Mouse (Mus musculus) bone marrow, adult 2 months (tissue): ENCODE results near the gene Inpp5e. TPM values are rescaled to one million over a fixed set of nuclear protein-coding genes. Genes with fewer than 3 reads are reported as not detected.

Source experiments
- H3K27ac ChIP-seq: fragments of 200-500 bp; 2 replicates; pipeline ENCODE4 v1.5.1; 2012; ENCODE audit warnings: low read depth, mild to moderate bottlenecking, control low read depth, inconsistent platforms, low read length; ENCODE audit not compliant: control insufficient read depth, poor library complexity, insufficient read depth
- H3K4me1 ChIP-seq: fragments of 200-500 bp; 2 replicates; pipeline ENCODE4 v1.6.1; 2011; ENCODE audit warnings: low read length; ENCODE audit not compliant: control insufficient read depth, insufficient read depth
- H3K4me3 ChIP-seq: fragments of 200-500 bp; replicated peaks from 2 replicates; pipeline ENCODE3; 2011; ENCODE audit warnings: mild to moderate bottlenecking, low read depth, low read length, control low read depth; ENCODE audit not compliant: control insufficient read depth
- CTCF ChIP-seq: fragments of 200-500 bp; IDR thresholded peaks from 2 replicates; pipeline ENCODE4 v1.5.1; 2011; ENCODE audit warnings: low read length, control low read depth; ENCODE audit not compliant: control insufficient read depth, insufficient read depth
- POLR2A ChIP-seq: fragments of 200-500 bp; IDR thresholded peaks from 2 replicates; pipeline ENCODE4 v1.6.1; 2011; ENCODE audit warnings: low read depth, mild to moderate bottlenecking, control low read depth, low read length, borderline replicate concordance; ENCODE audit not compliant: control insufficient read depth
- WGBS: fragments of 180-500 bp; shearing (Covaris S2); methylation state at CpG from one replicate; pipeline ENCODE4 v1.1.7; 2018; 5-methylcytosine and 5-hydroxymethylcytosine counted together
- polyA plus RNA-seq: library from polyadenylated mRNA; stranded (reverse); fragments of >200 nt; gene quantifications from 2 replicates; pipeline ENCODE4 v1.2.4, GENCODE M21; 2011; ENCODE audit warnings: low replicate concordance; ENCODE audit not compliant: missing spikeins, insufficient read depth, insufficient read length

The Inpp5e gene
- polyA plus RNA-seq, 1 experiment: 21.5 TPM

DNA sequence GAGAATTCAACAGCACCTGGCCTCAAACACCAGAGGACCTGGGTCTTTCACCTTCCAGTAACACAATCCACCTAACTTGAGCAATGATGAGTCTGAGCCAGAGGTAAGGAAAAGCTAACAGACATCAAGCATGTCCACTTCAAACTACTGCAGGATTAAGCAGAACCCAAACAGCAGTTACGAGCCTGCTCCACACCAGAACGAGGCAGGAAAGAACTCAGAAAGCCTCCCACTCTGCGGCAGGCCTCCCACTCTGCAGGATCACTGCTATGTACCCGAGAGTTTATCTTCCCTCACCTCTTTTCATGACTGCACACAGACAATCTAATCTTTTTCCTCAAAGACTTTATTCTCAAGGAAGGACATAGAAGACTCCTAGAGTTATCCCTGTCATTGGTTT lies 28.2 kb upstream of the Inpp5e start:
- no peak overlapping the region for H3K27ac ChIP-seq
- 78% methylated on average over 4 of the region's 4 CpGs for WGBS
- TF ChIP-seq POLR2A: no peak
- no peak for TF ChIP-seq CTCF
- no peak overlapping the region for H3K4me3 ChIP-seq
- no peaks in the 10 kb centered on the region for H3K4me1 ChIP-seq

DNA sequence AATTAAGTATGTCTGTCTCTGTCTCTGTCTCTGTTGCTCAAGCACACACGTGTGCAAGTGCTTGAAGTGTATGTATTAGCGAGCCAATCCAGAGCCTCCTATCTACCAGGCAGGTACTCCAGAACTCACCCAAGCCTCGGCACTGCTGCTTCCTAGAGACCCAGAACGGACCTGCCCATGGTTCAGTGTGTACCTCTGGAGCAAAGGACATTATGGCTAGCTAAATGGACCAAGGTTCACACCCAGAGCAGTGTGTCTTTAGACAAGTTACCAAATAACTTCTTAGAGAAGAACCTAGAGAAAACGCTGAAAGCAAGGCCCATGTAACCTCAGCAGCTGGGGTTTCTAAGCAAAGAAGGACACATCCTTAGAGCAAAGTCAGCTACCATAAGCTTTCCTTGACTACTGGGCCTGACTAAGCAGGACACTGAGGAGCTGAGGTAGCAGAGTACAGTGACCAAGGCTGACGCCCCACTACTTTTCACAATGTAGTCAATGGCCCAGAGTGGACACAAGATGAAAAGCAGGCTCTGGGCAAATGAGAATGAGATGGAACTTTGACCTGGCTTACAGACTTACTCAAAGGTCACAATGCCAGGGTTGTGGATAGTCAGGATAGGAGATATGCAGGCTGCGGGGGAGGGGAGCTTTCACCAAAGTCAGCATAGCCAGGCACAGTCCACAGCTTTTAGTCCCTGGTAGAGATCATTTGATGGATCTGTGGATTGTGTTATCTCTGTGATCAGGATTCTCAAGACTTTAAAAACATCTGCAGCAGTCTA lies 26.0 kb upstream of the Inpp5e start:
- WGBS: 87% methylated on average over 7 of the region's 7 CpGs
- H3K4me1 ChIP-seq: no peaks in the 10 kb centered on the region
- no peak overlapping the region for H3K27ac ChIP-seq
- TF ChIP-seq CTCF: no peak
- H3K4me3 ChIP-seq: no peak overlapping the region

DNA sequence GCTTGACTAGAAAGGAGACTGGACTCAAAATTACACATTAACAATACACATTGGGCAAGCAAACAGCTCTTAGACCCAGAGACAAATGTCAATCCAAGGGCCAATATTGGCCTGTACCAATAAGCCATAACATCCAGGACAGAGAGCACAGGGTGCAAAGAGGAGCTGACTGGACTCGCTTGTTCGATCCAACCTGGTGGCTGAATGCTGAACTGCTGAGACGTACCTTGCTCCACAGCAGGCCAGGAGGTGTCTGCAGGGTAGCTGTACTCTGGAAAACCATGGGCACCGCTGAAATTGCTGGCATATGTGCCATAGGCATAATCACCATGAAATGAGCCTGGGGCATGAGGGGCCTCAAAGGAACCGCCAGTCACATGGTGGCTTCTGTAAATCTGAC lies 20.8 kb upstream of the Inpp5e start:
- 90% methylated on average over 5 of the region's 5 CpGs for WGBS
- no peak overlapping the region for H3K27ac ChIP-seq
- no peak for TF ChIP-seq CTCF
- TF ChIP-seq POLR2A: no peak

DNA sequence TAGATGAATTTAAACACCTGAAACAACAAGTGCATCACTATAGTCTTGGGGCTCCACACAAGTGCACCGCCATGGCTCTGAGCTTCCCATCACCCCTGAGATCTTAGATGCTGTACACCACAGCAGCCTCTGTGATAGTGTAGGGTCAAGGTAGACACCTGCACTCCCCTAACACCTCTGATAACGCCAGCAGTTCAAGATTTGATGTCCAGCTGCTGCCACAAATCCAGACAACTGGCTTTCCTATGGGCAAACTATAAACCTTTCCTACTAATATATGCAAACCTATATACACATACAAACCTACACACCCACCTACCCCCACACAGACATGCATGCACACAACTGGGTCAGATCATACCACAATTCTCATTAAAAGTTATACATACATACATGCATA lies 15.5 kb upstream of the Inpp5e start:
- no peaks in the 10 kb centered on the region for H3K4me1 ChIP-seq

More for the DNA sequence above, 20.8 kb upstream of the Inpp5e start:
- Histone ChIP-seq H3K4me1 (no peaks in the 10 kb centered on the region), H3K4me3 (no peak overlapping the region)

DNA sequence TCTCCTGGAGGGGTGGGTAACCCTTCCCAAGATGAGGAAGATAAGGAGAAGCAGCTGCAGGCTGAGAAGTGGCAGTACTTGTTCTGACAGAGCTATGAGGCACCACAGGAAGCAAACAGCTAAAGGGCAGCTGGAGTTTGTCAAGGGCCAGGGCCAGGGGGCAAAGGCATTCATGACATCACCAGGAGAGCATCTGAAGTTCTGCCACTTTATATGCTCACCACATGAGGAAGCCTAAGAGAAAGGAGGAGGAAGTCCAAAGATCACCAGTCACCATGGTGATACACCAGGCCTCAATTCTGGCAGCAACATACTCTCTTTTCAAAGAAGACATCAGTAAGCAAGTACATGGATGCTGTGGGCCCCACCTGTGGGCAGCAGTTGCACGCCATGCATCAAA lies 14.1 kb upstream of the Inpp5e start:
- no peak overlapping the region for H3K27ac ChIP-seq
- TF ChIP-seq CTCF (no peak), POLR2A (no peak)
- H3K4me3 ChIP-seq: no peak overlapping the region
- no peaks in the 10 kb centered on the region for H3K4me1 ChIP-seq
- 83% methylated on average over 1 of the region's 1 CpGs for WGBS

More for the DNA sequence above, 15.5 kb upstream of the Inpp5e start:
- H3K27ac ChIP-seq: no peak overlapping the region
- H3K4me3 ChIP-seq: no peak overlapping the region
- TF ChIP-seq POLR2A: no peak
- no peak for TF ChIP-seq CTCF
- 90% methylated on average over 2 of the region's 2 CpGs for WGBS

DNA sequence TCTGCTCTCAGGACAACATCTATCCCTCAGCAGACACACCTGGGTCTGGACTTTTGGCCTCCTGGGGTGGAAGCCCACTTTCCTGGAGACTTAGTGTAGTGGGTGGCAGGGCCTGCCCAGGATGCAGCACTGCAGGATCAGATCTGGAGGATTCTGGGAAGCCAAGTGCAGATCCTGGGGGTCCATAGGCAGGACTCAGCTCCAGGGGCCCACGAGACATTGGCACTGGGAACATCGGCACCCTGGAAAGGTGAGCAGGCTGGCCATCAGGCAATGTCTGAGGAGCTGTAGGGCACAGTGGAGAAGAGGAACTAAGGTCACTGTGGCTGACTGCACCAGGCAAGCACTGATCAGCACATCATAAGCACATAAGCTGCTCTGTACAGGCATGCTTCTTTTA lies 13.0 kb upstream of the Inpp5e start:
- Histone ChIP-seq H3K27ac (no peak overlapping the region), H3K4me1 (no peaks in the 10 kb centered on the region), H3K4me3 (no peak overlapping the region)
- WGBS: 88% methylated on average over 2 of the region's 2 CpGs
- TF ChIP-seq POLR2A: no peak
- TF ChIP-seq CTCF: no peak

DNA sequence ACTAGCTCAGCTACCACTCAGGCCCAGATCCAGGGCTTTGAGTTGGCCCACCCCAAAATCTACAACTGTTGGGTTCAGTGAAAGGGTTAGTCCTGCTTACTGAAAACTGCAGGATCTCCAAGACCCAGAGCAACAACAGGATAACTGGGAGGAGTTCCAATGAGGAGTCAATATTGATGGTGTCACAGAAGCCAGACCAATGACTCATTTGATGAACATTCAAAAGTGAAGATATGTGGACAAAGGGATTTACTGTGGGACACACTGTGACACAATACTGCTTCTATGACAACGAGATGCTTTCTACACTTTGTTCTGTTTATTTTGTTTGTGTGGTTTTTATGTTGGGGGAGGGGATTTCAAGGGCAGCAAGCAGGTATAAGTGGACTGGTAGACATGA lies 9.1 kb upstream of the Inpp5e start:
- Histone ChIP-seq H3K4me3 (no peak overlapping the region), H3K4me1 (no peaks in the 10 kb centered on the region), H3K27ac (no peak overlapping the region)
- WGBS: 77% methylated on average over 1 of the region's 1 CpGs
- TF ChIP-seq POLR2A (no peak), CTCF (no peak)

DNA sequence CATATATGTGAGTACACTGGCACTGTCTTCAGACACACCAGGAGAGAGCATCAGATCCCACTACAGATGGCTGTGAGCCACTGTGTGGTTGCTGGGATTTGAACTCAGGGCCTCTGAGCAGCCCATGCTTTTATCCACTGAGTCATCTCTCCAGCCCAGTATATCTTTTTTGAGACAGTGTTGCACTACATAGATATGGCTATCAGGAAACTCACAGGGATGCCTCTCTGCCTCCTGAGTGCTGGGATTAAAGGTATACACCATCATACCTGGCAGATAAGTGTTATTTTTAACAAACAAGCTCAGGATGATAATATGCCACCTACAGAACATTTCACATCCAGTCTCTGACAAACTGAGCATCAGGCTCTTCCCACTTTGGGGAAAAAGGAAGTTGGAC lies 8.1 kb upstream of the Inpp5e start:
- Histone ChIP-seq H3K4me3 (no peak overlapping the region), H3K27ac (no peak overlapping the region), H3K4me1 (no peaks in the 10 kb centered on the region)
- TF ChIP-seq CTCF (no peak), POLR2A (no peak)

DNA sequence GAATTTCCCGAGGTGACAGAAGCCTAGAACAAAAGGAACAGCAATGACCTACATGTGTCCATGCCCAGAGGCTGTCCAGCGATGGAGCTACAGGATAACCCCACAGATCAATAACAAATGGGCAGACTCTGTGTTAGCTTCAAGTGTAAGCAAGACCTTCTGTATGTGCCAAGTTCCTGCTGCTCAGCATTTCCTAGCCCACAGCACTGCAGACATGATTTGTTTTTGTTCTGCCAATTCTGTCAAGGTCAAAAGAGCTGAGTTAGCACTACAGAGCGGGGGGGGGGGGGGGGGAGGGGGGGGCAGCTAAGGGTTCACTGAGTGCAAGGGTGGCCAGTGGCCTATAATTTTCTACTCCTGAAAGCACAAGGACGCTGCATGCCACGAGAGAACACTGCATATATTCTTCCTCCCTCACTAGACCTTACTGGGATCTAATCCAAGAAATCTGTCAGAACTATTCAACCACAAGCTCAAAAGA lies 2.0 kb upstream of the Inpp5e start:
- WGBS: 66% methylated on average over 5 of the region's 5 CpGs
- no peak for TF ChIP-seq POLR2A
- no peak for TF ChIP-seq CTCF
- H3K4me3 ChIP-seq: no peak overlapping the region
- no peak overlapping the region for H3K27ac ChIP-seq
- H3K4me1 ChIP-seq: peaks cover 4% of the 10 kb centered on the region
